Mouse (Mus musculus) NIH3T3 (cell line): ENCODE data around the gene Gm12216.
"Not testable (repeated sequence)": the region's sequence is repeated elsewhere in the genome, so short reads cannot be mapped to it uniquely, and the experiment has no call there.

Source experiments
- DNase-seq: peaks from one replicate; pipeline ENCODE4 v3.0.0-alpha.2; 2012; ENCODE audit warnings: low read depth

Gene Gm12216

DNA sequence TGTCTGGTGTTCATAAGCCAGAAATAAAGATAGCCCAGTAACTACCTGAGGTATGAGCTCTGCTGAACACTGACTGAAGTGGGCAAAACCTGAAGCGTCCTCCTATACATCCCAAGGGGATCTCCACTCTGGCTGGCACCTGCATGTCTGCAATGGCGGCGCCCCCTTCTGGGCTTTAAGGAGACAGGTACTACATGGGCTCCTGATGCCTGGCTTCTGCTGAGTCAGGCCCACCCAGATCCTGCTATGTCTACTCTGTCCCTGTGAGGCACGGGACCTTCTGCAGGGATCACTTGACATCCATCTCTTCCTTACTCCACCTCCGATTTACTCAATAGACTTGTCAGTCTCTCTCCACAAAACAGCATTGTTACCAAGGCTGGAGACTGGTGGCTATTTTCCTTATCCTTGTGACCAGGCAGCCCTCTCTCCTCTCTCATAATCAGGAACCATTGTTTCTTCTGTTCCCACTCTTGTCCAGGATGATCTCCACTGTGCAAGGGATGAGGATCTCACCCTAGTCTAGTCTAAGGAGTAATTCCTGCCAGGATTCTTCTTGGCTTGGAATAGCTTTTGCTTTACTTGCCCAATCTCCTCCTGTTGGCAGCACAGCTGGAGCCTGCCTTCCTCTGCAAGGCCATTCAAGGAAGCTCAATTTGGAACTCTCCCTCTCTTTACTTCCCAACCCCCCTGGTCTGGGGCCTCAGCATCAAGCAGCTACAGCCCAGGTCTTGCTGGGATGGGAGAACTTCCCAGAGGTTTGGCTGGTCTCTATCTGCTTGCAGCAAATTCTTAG is 15.1 kb upstream of the Gm12216 start:
- DNase-seq, result peak; percentile 27

GRCm38 (mm10) chr11:53871786-53872507 is 12.9 kb upstream of the Gm12216 start:
- peak; percentile 23 for DNase-seq

GRCm38 (mm10) chr11:53869172-53869571 is 10.1 kb upstream of the Gm12216 start:
- DNase-seq, result no peak

- not testable (repeated sequence) for DNase-seq
Observed at GRCm38 (mm10) chr11:53868323-53868722, 9.3 kb upstream of the Gm12216 start.

DNA sequence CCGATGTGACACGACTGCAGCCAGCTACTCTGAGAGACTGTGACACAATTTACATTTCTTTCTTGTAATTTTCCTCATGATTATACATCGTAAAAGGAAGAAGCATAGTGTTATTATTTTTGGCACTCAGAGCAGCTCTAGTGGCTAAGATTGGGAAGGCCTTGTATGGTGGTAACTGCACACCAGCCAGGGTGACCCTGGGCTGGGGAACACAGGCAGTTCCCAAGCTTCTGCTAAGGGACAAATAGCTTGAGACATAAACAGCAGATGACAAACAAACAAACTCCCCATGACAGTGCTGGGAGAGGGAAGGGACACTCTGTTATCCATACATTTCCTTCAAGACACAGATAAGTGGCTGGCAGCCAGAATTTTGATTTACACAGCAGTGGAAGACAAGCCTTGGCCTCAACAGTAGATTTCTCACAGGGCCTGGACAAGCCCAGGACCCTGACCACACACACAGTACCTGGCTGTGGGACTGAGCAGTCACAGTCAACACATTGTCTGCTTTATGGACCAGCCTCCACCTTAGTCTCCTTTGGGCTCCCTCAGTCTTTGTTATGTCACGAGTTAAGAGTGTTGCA is 5.8 kb upstream of the Gm12216 start:
- not testable (repeated sequence) for DNase-seq

DNA sequence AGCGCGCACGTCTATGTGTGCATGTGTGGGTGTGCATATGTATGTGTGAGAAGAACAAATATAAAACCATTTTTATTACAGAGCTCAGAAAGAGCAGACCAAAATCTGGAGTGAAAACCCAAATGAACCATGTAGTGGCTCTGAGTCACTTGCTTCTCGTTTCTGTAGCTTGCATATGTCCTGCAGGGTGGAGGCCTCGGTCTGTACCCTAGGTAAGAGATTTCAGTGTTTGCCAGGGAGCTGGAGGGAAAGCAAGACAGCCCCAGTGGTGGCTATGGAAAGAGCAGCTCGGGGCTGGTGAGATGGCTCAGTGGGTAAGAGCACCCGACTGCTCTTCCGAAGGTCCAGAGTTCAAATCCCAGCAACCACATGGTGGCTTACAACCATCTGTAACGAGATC is 1.9 kb upstream of the Gm12216 start:
- not testable (repeated sequence) for DNase-seq

GRCm38 (mm10) chr11:53858058-53858760 is 847 bp downstream of the Gm12216 start:
- DNase-seq, result no peak

DNA sequence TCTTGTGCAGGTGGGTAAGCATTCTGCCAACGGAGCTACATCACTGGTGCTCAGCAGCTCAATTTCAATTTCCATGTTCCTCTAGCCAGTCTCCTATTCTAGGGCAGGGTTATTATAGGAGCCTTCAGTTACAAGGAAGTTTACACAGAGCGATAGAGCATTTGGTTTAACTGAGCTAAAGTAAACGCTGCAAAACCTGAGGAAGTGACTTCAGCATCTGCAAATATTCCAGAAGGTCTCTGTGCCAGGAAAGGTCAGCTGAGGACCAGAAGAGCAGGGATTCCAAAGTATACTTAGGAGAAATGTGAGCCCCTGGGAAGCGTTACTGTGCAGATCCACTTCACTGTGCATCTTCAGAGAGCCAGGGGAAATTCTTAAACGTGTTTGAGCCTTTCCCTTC is 5.4 kb downstream of the Gm12216 start:
- peak; percentile 43 for DNase-seq

- no peak for DNase-seq
Observed at GRCm38 (mm10) chr11:53851795-53852194, 7.3 kb downstream of the Gm12216 start.

GRCm38 (mm10) chr11:53849588-53850320 is 9.3 kb downstream of the Gm12216 start:
- DNase-seq, result peak; percentile 94

DNA sequence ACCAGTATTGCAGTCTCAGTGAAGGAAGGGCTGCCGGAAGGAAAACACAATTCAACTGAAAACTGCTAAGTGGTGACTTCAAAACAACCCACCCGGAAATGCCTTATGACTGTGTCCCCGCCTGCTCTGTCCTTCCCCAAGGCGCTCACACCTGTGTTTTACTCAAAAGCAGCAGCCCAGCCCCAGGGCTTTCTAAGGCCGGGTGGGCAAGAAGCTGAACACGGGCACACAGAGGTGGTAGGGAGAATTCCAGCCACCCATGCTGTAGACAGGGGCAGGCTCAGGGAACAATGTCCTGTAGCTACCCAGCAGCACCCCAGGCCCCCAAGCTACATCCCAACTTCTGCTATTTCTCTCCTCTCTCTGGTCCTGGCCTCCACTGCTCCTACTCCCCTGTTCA is 13.4 kb downstream of the Gm12216 start:
- no peak for DNase-seq

DNA sequence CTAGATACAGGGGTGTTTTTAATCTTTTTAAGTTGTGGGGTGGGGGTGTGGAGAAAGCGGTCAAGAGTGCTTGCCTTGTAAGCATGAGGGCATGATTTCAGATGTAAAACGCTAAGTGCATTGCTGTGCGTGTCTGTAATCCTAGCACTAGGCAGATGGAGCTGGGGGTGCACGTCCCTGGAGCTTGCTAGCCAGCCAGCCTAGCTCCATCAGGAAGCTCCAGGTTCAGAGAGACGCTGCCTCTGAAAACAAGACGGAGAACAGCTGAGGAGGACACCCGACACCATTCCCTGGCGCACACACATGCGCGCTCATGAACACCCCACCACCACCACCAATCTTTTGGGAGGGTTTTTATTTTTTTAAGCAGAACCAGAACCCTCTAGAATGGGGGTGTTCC is 15.9 kb downstream of the Gm12216 start:
- DNase-seq, result no peak

DNA sequence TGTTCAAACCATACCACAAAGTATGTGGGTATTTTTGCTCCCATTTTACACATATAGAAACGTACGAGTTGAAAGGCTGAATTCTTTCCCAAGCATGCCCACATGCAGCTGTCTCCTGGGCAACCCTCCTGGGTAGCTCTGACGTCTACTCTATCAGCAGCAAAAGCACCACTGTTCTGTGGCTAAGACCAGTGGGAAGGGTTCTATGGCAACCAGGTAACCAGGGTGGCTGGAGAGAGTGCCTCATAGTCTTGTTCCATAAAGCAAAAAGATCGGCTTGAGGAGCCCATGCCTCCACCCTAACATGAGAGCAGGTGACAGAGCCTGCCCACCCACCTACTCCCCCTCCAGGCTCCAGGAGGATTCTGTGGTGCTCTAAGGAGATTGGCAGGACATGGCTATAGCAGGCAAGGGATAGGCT is 16.9 kb downstream of the Gm12216 start:
- no peak for DNase-seq

DNA sequence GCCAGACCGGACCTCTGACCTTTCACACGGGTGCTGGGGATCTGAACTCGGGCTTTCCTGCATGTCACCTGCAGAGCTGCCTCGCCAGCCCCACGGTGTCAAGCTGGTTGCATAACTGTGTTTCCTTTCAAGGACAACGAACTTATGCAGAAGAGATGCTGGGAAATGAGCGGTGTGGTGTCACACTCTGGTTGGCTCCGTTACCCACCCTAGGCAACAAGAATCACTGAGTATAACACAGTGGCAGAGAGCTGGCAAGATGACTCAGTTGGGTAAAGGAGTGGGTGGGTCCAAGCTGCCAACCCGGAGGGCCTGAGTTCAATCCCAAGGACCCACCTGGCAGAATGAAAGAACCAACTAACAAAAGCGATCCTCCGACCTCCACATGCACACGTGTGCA is 17.5 kb downstream of the Gm12216 start:
- no peak for DNase-seq

- peak; percentile 41 for DNase-seq
Observed at GRCm38 (mm10) chr11:53839663-53840642, 19.1 kb downstream of the Gm12216 start.

GRCm38 (mm10) chr11:53839147-53839546 is 19.9 kb downstream of the Gm12216 start:
- DNase-seq, result no peak

DNA sequence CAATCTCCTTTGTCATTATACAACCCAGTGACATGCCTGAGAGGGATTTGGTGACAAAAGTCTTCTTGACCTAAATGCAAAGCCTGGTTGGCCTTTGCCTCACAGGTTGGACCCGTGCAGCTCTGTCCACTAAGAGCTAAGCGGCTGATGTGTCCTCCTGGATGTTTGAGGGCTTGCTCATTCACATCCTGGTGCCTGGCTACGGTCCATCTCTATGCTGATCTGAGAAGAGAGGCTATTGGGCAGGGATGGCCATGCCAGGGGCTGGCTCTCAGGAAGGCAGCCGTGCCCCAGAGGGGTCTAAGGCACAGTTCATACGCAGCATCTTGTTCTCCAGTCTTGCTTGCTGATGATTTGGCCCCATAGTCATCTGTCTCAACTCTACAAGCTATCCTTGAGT is 21.3 kb downstream of the Gm12216 start:
- DNase-seq, result peak; percentile 48

GRCm38 (mm10) chr11:53835379-53836010 is 23.6 kb downstream of the Gm12216 start:
- DNase-seq, result no peak

DNA sequence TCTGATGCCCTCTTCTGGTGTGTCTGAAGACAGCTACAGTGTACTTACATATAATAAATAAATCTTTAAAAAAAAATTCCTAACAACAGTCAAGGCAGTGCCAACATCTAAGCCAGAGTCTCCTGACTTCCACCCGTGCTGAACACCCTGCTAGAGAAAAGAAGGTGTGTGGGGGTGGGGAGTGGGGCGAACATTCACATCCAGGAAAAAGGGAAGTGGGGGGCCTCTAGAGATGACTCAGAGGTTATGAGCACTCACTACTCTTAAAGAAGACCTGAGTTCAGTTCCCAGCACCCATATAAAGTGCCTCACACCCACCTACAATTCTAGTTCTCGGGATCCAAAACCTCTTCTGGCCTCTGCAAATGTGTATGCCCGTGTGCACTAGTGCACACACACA is 33.6 kb downstream of the Gm12216 start:
- DNase-seq, result no peak

- peak; percentile 41 for DNase-seq
Observed at GRCm38 (mm10) chr11:53821945-53822338, 37.1 kb downstream of the Gm12216 start.
